Mouse (Mus musculus) left cerebral cortex, adult 8-10 months (tissue): Measurements from ENCODE around the gene Krtap1-4. TPM values are rescaled to one million over a fixed set of nuclear protein-coding genes. Genes with fewer than 3 reads are reported as not detected.

ENCODE experiments used
- DNase-seq, 2 experiments: peaks; one replicate each; pipeline ENCODE4 v3.0.0; 2022; ENCODE audit warnings: low spot score in 2 of 2
- total RNA-seq, 4 experiments: library from RNA; stranded (reverse); gene quantifications; 2 replicates each; pipeline ENCODE4 v1.2.4; 2022

Gene Krtap1-4
- total RNA-seq, 4 experiments from 2014 or later: not detected

GRCm38 (mm10) chr11:99550765-99551164, 32.7 kb downstream of the Krtap1-4 start, which contains the start of gene Krtap3-3:
TSS of gene Krtap3-3 (minus strand) at chr11:99550865.
- no peak for DNase-seq

- DNase-seq: no peak
These were observed 35.6 kb downstream of the Krtap1-4 start for GRCm38 (mm10) chr11:99547892-99548291.

GRCm38 (mm10) chr11:99539721-99540120, 43.7 kb downstream of the Krtap1-4 start:
- DNase-seq: peak; percentile 17 to 52

Other genes starting within 250 kb of the Krtap1-4 start
- gene Krt26, start 245.7 kb downstream of the Krtap1-4 start, total RNA-seq: under 1 TPM in 1 of 4 experiments, not detected in 3; 0.14 TPM
- gene Krt27, start 232.6 kb downstream of the Krtap1-4 start, total RNA-seq: not detected
- under 1 TPM in 1 of 4 experiments, not detected in 3; 0.21 TPM for gene Krt28, start 208.8 kb downstream of the Krtap1-4 start, total RNA-seq
- 10 to 100 TPM; 11.4 to 13.8 (median 12.0) TPM for gene Krt10, start 194.3 kb downstream of the Krtap1-4 start, total RNA-seq
- 10 to 100 TPM in 1 of 4 experiments, 1 to 10 TPM in 3; 8.6 to 10.0 (median 9.5) TPM for gene Krt12, start 161.4 kb downstream of the Krtap1-4 start, total RNA-seq
- gene Krt20, start 145.5 kb downstream of the Krtap1-4 start, total RNA-seq: not detected
- gene Krt23, start 90.5 kb downstream of the Krtap1-4 start, total RNA-seq: not detected
- gene Krt39, start 62.3 kb downstream of the Krtap1-4 start, total RNA-seq: not detected
- not detected for gene Krt40, start 40.5 kb downstream of the Krtap1-4 start, total RNA-seq
- not detected for gene Krtap3-3, start 32.8 kb downstream of the Krtap1-4 start, total RNA-seq
- gene Krtap3-2, start 26.8 kb downstream of the Krtap1-4 start, total RNA-seq: not detected
- not detected for gene Gm11939, start 24.2 kb downstream of the Krtap1-4 start, total RNA-seq
- not detected for gene Krtap3-1, start 17.0 kb downstream of the Krtap1-4 start, total RNA-seq
- gene Krtap1-5, start 2.6 kb downstream of the Krtap1-4 start, total RNA-seq: not detected
- not detected for gene Krtap1-3, start 7.7 kb upstream of the Krtap1-4 start, total RNA-seq
- gene Krtap9-3, start 14.5 kb upstream of the Krtap1-4 start, total RNA-seq: not detected
- gene Gm11938, start 19.7 kb upstream of the Krtap1-4 start, total RNA-seq: not detected
- not detected for gene Gm11937, start 26.5 kb upstream of the Krtap1-4 start, total RNA-seq
- not detected for gene Krtap2-4, start 31.2 kb upstream of the Krtap1-4 start, total RNA-seq
- gene Gm11562, start 36.8 kb upstream of the Krtap1-4 start, total RNA-seq: not detected
- not detected for gene Krtap4-1, start 44.6 kb upstream of the Krtap1-4 start, total RNA-seq
- gene Krtap4-2, start 51.4 kb upstream of the Krtap1-4 start, total RNA-seq: not detected
- not detected for gene Krtap4-7, start 60.4 kb upstream of the Krtap1-4 start, total RNA-seq
- not detected for gene Gm11555, start 66.6 kb upstream of the Krtap1-4 start, total RNA-seq
- not detected for gene Gm11563, start 75.3 kb upstream of the Krtap1-4 start, total RNA-seq
- gene Krtap4-6, start 82.3 kb upstream of the Krtap1-4 start, total RNA-seq: not detected
- gene Gm14190, start 107.1 kb upstream of the Krtap1-4 start, total RNA-seq: not detected
- gene Gm14180, start 150.6 kb upstream of the Krtap1-4 start, total RNA-seq: not detected
- not detected for gene Gm11595, start 189.3 kb upstream of the Krtap1-4 start, total RNA-seq
- gene Krtap4-8, start 197.1 kb upstream of the Krtap1-4 start, total RNA-seq: not detected
- not detected for gene Krtap4-9, start 201.5 kb upstream of the Krtap1-4 start, total RNA-seq
- not detected for gene Gm11596, start 209.8 kb upstream of the Krtap1-4 start, total RNA-seq
- gene Gm11569, start 215.3 kb upstream of the Krtap1-4 start, total RNA-seq: not detected
- not detected for gene Gm11554, start 220.8 kb upstream of the Krtap1-4 start, total RNA-seq
- not detected for gene Krtap4-13, start 226.2 kb upstream of the Krtap1-4 start, total RNA-seq
- gene Gm11564, start 232.0 kb upstream of the Krtap1-4 start, total RNA-seq: not detected